Mouse (Mus musculus): ENCODE measurements around the gene Coro7. TPM values are rescaled to one million over a fixed set of nuclear protein-coding genes. Genes with fewer than 3 reads are reported as not detected.
A peak's percentile ranks its signal among the peaks of the same experiment; 100 is the strongest.

The Coro7 gene
- polyA plus RNA-seq, 1 experiment from 2014 or later = 35.5 TPM

- Histone ChIP-seq H3K36me3 (peaks cover 22% of the 10 kb centered on the region), H3K4me1 (peaks cover 18% of the 10 kb centered on the region), H3K4me2 (peak overlapping the region; percentile 81), H3K4me3 (replicated peaks) (no peak overlapping the region), H3K9ac (replicated peaks) (no peak overlapping the region), H3K27ac (replicated peaks) (no peak overlapping the region), H3K27me3 (replicated peaks) (no peaks in the 10 kb centered on the region), H3K9me3 (replicated peaks) (no peaks in the 10 kb centered on the region)
- WGBS = 88% methylated on average over 5 of the region's 5 CpGs
- no peak for ATAC-seq (ENCODE audit: low FRiP score)
Measured at GRCm38 (mm10) chr16:4678080-4678479, 1.5 kb downstream of the Coro7 start.

- WGBS = 94% methylated on average over 5 of the region's 5 CpGs
- Histone ChIP-seq H3K9me3 (replicated peaks) (no peaks in the 10 kb centered on the region), H3K9ac (replicated peaks) (no peak overlapping the region), H3K4me1 (peaks cover 15% of the 10 kb centered on the region), H3K4me2 (no peak overlapping the region), H3K4me3 (replicated peaks) (no peak overlapping the region), H3K27ac (replicated peaks) (no peak overlapping the region), H3K36me3 (peaks cover 25% of the 10 kb centered on the region), H3K27me3 (replicated peaks) (no peaks in the 10 kb centered on the region)
- ATAC-seq (ENCODE audit: low FRiP score) = no peak
Measured at GRCm38 (mm10) chr16:4676836-4677235, 2.7 kb downstream of the Coro7 start.

GRCm38 (mm10) chr16:4674091-4674490, 5.5 kb downstream of the Coro7 start:
- H3K36me3 ChIP-seq = peaks cover 40% of the 10 kb centered on the region
- H3K27me3 ChIP-seq (replicated peaks) = no peaks in the 10 kb centered on the region
- no peak overlapping the region for H3K9ac ChIP-seq (replicated peaks)
- peaks cover 14% of the 10 kb centered on the region for H3K4me1 ChIP-seq
- H3K27ac ChIP-seq (replicated peaks) = no peak overlapping the region
- H3K4me3 ChIP-seq (replicated peaks) = no peak overlapping the region
- no peaks in the 10 kb centered on the region for H3K9me3 ChIP-seq (replicated peaks)
- WGBS = 83% methylated on average over 4 of the region's 4 CpGs
- no peak overlapping the region for H3K4me2 ChIP-seq
- ATAC-seq (ENCODE audit: low FRiP score) = no peak

- WGBS = 83% methylated on average over 5 of the region's 5 CpGs
- no peak for ATAC-seq (ENCODE audit: low FRiP score)
- Histone ChIP-seq H3K36me3 (peaks cover 55% of the 10 kb centered on the region), H3K9me3 (replicated peaks) (no peaks in the 10 kb centered on the region), H3K27me3 (replicated peaks) (no peaks in the 10 kb centered on the region), H3K4me2 (no peak overlapping the region), H3K27ac (replicated peaks) (no peak overlapping the region), H3K9ac (replicated peaks) (no peak overlapping the region), H3K4me3 (replicated peaks) (no peak overlapping the region), H3K4me1 (no peaks in the 10 kb centered on the region)
Measured at GRCm38 (mm10) chr16:4670317-4670716, 9.3 kb downstream of the Coro7 start.

GRCm38 (mm10) chr16:4667190-4667808, 12.3 kb downstream of the Coro7 start:
- H3K9me3 ChIP-seq (replicated peaks) = no peaks in the 10 kb centered on the region
- peaks cover 56% of the 10 kb centered on the region for H3K36me3 ChIP-seq
- no peak overlapping the region for H3K4me3 ChIP-seq (replicated peaks)
- 0 out of 2 replicates have a peak overlapping the region, but pooled peaks have one; percentile 10 for H3K9ac ChIP-seq (replicated peaks)
- no peak overlapping the region for H3K4me2 ChIP-seq
- no peak overlapping the region for H3K27ac ChIP-seq (replicated peaks)
- H3K27me3 ChIP-seq (replicated peaks) = no peaks in the 10 kb centered on the region
- 33% methylated on average over 3 of the region's 3 CpGs for WGBS
- H3K4me1 ChIP-seq = no peaks in the 10 kb centered on the region
- peak; percentile 86 for ATAC-seq (ENCODE audit: low FRiP score)

- H3K27me3 ChIP-seq (replicated peaks) = no peaks in the 10 kb centered on the region
- no peak overlapping the region for H3K4me3 ChIP-seq (replicated peaks)
- ATAC-seq (ENCODE audit: low FRiP score) = no peak
- H3K36me3 ChIP-seq = peaks cover 60% of the 10 kb centered on the region
- H3K9ac ChIP-seq (replicated peaks) = no peak overlapping the region
- 93% methylated on average over 2 of the region's 2 CpGs for WGBS
- H3K9me3 ChIP-seq (replicated peaks) = no peaks in the 10 kb centered on the region
- no peak overlapping the region for H3K27ac ChIP-seq (replicated peaks)
- H3K4me1 ChIP-seq = no peaks in the 10 kb centered on the region
- H3K4me2 ChIP-seq = no peak overlapping the region
Measured at GRCm38 (mm10) chr16:4665726-4666125, 13.9 kb downstream of the Coro7 start.

GRCm38 (mm10) chr16:4663806-4664205, 15.8 kb downstream of the Coro7 start:
- 0 out of 2 replicates have a peak, but pooled peaks cover 4% of the 10 kb centered on the region for H3K4me1 ChIP-seq
- H3K4me2 ChIP-seq = no peak overlapping the region
- no peak overlapping the region for H3K27ac ChIP-seq (replicated peaks)
- ATAC-seq (ENCODE audit: low FRiP score) = no peak
- WGBS = 87% methylated on average over 2 of the region's 2 CpGs
- no peak overlapping the region for H3K9ac ChIP-seq (replicated peaks)
- peaks cover 50% of the 10 kb centered on the region for H3K36me3 ChIP-seq
- no peaks in the 10 kb centered on the region for H3K27me3 ChIP-seq (replicated peaks)
- no peak overlapping the region for H3K4me3 ChIP-seq (replicated peaks)
- H3K9me3 ChIP-seq (replicated peaks) = no peaks in the 10 kb centered on the region

- Histone ChIP-seq H3K27me3 (replicated peaks) (no peaks in the 10 kb centered on the region), H3K9ac (replicated peaks) (no peak overlapping the region), H3K4me2 (no peak overlapping the region), H3K4me1 (peaks cover 8% of the 10 kb centered on the region; the same call in 1 of the 2 replicates), H3K9me3 (replicated peaks) (no peaks in the 10 kb centered on the region), H3K36me3 (peaks cover 33% of the 10 kb centered on the region), H3K27ac (replicated peaks) (no peak overlapping the region), H3K4me3 (replicated peaks) (no peak overlapping the region)
- 80% methylated on average over 2 of the region's 2 CpGs for WGBS
- ATAC-seq (ENCODE audit: low FRiP score) = no peak
Measured at GRCm38 (mm10) chr16:4661605-4662004, 18.0 kb downstream of the Coro7 start.

GRCm38 (mm10) chr16:4659326-4659725, 20.3 kb downstream of the Coro7 start:
- no peaks in the 10 kb centered on the region for H3K27me3 ChIP-seq (replicated peaks)
- 47% methylated on average over 2 of the region's 2 CpGs for WGBS
- H3K9me3 ChIP-seq (replicated peaks) = no peaks in the 10 kb centered on the region
- peaks cover 30% of the 10 kb centered on the region for H3K36me3 ChIP-seq
- no peak for ATAC-seq (ENCODE audit: low FRiP score)
- H3K27ac ChIP-seq (replicated peaks) = no peak overlapping the region
- no peak overlapping the region for H3K4me3 ChIP-seq (replicated peaks)
- H3K4me1 ChIP-seq = peaks cover 16% of the 10 kb centered on the region; the same call in 1 of the 2 replicates
- H3K9ac ChIP-seq (replicated peaks) = no peak overlapping the region
- H3K4me2 ChIP-seq = no peak overlapping the region

- Histone ChIP-seq H3K4me2 (no peak overlapping the region), H3K9ac (replicated peaks) (no peak overlapping the region)
Measured at GRCm38 (mm10) chr16:4658781-4659245, 20.8 kb downstream of the Coro7 start.

GRCm38 (mm10) chr16:4656571-4657081, 23.0 kb downstream of the Coro7 start:
- Histone ChIP-seq H3K27me3 (replicated peaks) (no peaks in the 10 kb centered on the region), H3K9me3 (replicated peaks) (no peaks in the 10 kb centered on the region), H3K4me3 (replicated peaks) (no peak overlapping the region), H3K27ac (replicated peaks) (no peak overlapping the region), H3K36me3 (peaks cover 40% of the 10 kb centered on the region), H3K4me1 (peaks cover 20% of the 10 kb centered on the region; the same call in 1 of the 2 replicates), H3K9ac (replicated peaks) (no peak overlapping the region), H3K4me2 (no peak overlapping the region)
- no peak for ATAC-seq (ENCODE audit: low FRiP score)
- 79% methylated on average over 9 of the region's 9 CpGs for WGBS

More at GRCm38 (mm10) chr16:4658781-4659245, 20.8 kb downstream of the Coro7 start:
- ATAC-seq (ENCODE audit: low FRiP score) = no peak
- Histone ChIP-seq H3K27ac (replicated peaks) (peak overlapping the region; percentile 45), H3K4me1 (peaks cover 16% of the 10 kb centered on the region; the same call in 1 of the 2 replicates), H3K36me3 (peaks cover 35% of the 10 kb centered on the region), H3K9me3 (replicated peaks) (no peaks in the 10 kb centered on the region), H3K27me3 (replicated peaks) (no peaks in the 10 kb centered on the region), H3K4me3 (replicated peaks) (no peak overlapping the region)
- WGBS = 35% methylated on average over 11 of the region's 11 CpGs

All from neural tube, embryonic 15.5 days (tissue).